Mouse (Mus musculus) thymus, adult 2 months (tissue): ENCODE data around the gene Cadps2. TPM values are rescaled to one million over a fixed set of nuclear protein-coding genes. Genes with fewer than 3 reads are reported as not detected.

ENCODE experiments used
- DNase-seq: peaks from one replicate; pipeline ENCODE4 v3.0.0; 2021
- H3K27ac ChIP-seq: fragments of 200-500 bp; 2 replicates; pipeline ENCODE4 v1.5.1; 2012; ENCODE audit warnings: low read length, control low read depth; ENCODE audit not compliant: control insufficient read depth, insufficient read depth
- H3K27me3 ChIP-seq: fragments of 200-500 bp; 2 replicates; pipeline ENCODE4 v1.6.1; 2012; ENCODE audit warnings: mild to moderate bottlenecking, low read length, moderate library complexity, mixed read lengths; ENCODE audit not compliant: control insufficient read depth, insufficient read depth
- H3K36me3 ChIP-seq: fragments of 200-500 bp; 2 replicates; pipeline ENCODE4 v1.6.1; 2012; ENCODE audit warnings: mild to moderate bottlenecking, low read length, moderate library complexity; ENCODE audit not compliant: control insufficient read depth, insufficient read depth
- H3K4me1 ChIP-seq: fragments of 200-500 bp; replicated peaks from 2 replicates; pipeline ENCODE4 v1.6.1; 2012; ENCODE audit warnings: low read length; ENCODE audit not compliant: control insufficient read depth, insufficient read depth
- H3K4me3 ChIP-seq: fragments of 200-500 bp; 2 replicates; pipeline ENCODE4 v1.5.1; 2012; ENCODE audit warnings: mild to moderate bottlenecking, low read length, control low read depth, moderate library complexity; ENCODE audit not compliant: control insufficient read depth, insufficient read depth
- CTCF ChIP-seq: fragments of 200-500 bp; IDR thresholded peaks from 2 replicates; pipeline ENCODE4 v1.5.1; 2012; ENCODE audit warnings: mild to moderate bottlenecking, control low read depth, low read length, moderate library complexity, borderline replicate concordance; ENCODE audit not compliant: control insufficient read depth, poor library complexity, insufficient read depth; ENCODE audit errors: extremely low read depth
- POLR2A ChIP-seq: fragments of 200-500 bp; IDR thresholded peaks from 2 replicates; pipeline ENCODE4 v1.6.1; 2012; ENCODE audit warnings: mild to moderate bottlenecking, low read length, control low read depth, moderate library complexity; ENCODE audit not compliant: control insufficient read depth, poor library complexity, insufficient read depth; ENCODE audit errors: extremely low read depth
- WGBS: fragments of 180-500 bp; shearing (Covaris S2); methylation state at CpG from one replicate; pipeline ENCODE4 v1.1.7; 2018; 5-methylcytosine and 5-hydroxymethylcytosine counted together
- polyA plus RNA-seq: library from polyadenylated mRNA; depleted of rRNA; stranded (reverse); fragments of >200 nt; gene quantifications from 2 replicates; pipeline ENCODE4 v1.2.3, GENCODE M21; 2012

Cadps2 gene
- polyA plus RNA-seq, 1 experiment = 0.86 TPM

- DNase-seq = no peak
- TF ChIP-seq POLR2A (no peak), CTCF (no peak)
- 32% methylated on average over 7 of the region's 7 CpGs for WGBS
- no peaks in the 10 kb centered on the region for H3K4me1 ChIP-seq
- no peaks in the 10 kb centered on the region for H3K36me3 ChIP-seq
- no peaks in the 10 kb centered on the region for H3K27me3 ChIP-seq
- no peak overlapping the region for H3K27ac ChIP-seq
- H3K4me3 ChIP-seq = no peak overlapping the region
These were observed 566.7 kb downstream of the Cadps2 start for GRCm38 (mm10) chr6:23272542-23272941.

- no peaks in the 10 kb centered on the region for H3K36me3 ChIP-seq
- H3K27me3 ChIP-seq = no peaks in the 10 kb centered on the region
- no peaks in the 10 kb centered on the region for H3K4me1 ChIP-seq
- DNase-seq = no peak
- H3K4me3 ChIP-seq = no peak overlapping the region
- no peak for TF ChIP-seq CTCF
- no peak for TF ChIP-seq POLR2A
- no peak overlapping the region for H3K27ac ChIP-seq
- WGBS = 12% methylated on average over 9 of the region's 9 CpGs
These were observed 578.5 kb downstream of the Cadps2 start for GRCm38 (mm10) chr6:23260738-23261050.

- H3K27me3 ChIP-seq = no peaks in the 10 kb centered on the region
- 6% methylated on average over 36 of the region's 36 CpGs for WGBS
These were observed 579.0 kb downstream of the Cadps2 start for GRCm38 (mm10) chr6:23260016-23260737.

GRCm38 (mm10) chr6:23257981-23258380 is 581.2 kb downstream of the Cadps2 start:
- H3K27me3 ChIP-seq = peaks cover 7% of the 10 kb centered on the region; the same call in 1 of the 2 replicates
- TF ChIP-seq POLR2A (no peak), CTCF (no peak)

More at GRCm38 (mm10) chr6:23260016-23260737, 579.0 kb downstream of the Cadps2 start:
- DNase-seq = no peak
- no peak overlapping the region for H3K4me3 ChIP-seq
- H3K27ac ChIP-seq = no peak overlapping the region
- TF ChIP-seq CTCF (no peak), POLR2A (no peak)
- H3K36me3 ChIP-seq = no peaks in the 10 kb centered on the region
- H3K4me1 ChIP-seq = no peaks in the 10 kb centered on the region

GRCm38 (mm10) chr6:23255161-23255560 is 584.1 kb downstream of the Cadps2 start:
- no peaks in the 10 kb centered on the region for H3K36me3 ChIP-seq
- no peak overlapping the region for H3K27ac ChIP-seq
- DNase-seq = no peak
- TF ChIP-seq POLR2A (no peak), CTCF (no peak)
- no peak overlapping the region for H3K4me3 ChIP-seq
- WGBS = 7% methylated on average over 8 of the region's 8 CpGs
- H3K27me3 ChIP-seq = peaks cover 7% of the 10 kb centered on the region; the same call in 1 of the 2 replicates
- H3K4me1 ChIP-seq = no peaks in the 10 kb centered on the region

More at GRCm38 (mm10) chr6:23257981-23258380, 581.2 kb downstream of the Cadps2 start:
- 33% methylated on average over 3 of the region's 3 CpGs for WGBS
- DNase-seq = no peak
- H3K36me3 ChIP-seq = no peaks in the 10 kb centered on the region
- H3K4me3 ChIP-seq = no peak overlapping the region
- no peaks in the 10 kb centered on the region for H3K4me1 ChIP-seq
- H3K27ac ChIP-seq = no peak overlapping the region

- Histone ChIP-seq H3K27ac (no peak overlapping the region), H3K36me3 (no peaks in the 10 kb centered on the region), H3K27me3 (peaks cover 7% of the 10 kb centered on the region; the same call in 1 of the 2 replicates), H3K4me3 (no peak overlapping the region), H3K4me1 (no peaks in the 10 kb centered on the region)
- 11% methylated on average over 11 of the region's 11 CpGs for WGBS
- no peak for TF ChIP-seq POLR2A
- TF ChIP-seq CTCF = no peak
- DNase-seq = no peak
These were observed 584.6 kb downstream of the Cadps2 start for GRCm38 (mm10) chr6:23254644-23255043.
